36 mouse cellular contexts compared by ENCODE assay signal in the genomic region with DNA sequence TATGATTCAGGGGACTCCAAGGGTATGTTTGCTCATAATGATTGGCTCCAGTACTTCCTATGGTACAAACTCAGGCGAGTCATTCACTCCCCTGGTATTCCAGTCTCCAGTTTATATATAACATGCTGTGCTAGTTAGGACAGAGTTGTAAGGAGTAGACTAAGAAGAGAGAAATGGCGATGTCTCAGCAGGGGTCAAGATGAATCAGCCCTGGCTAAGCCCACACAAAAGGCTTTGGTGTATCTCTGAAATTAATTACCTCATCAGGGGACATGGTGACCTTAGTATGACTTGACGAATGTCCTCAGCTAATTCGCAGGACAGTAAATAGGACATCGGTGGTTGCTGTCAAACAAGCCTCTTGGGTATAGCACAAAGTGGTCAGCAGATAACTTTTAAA. TPM values are rescaled to one million over a fixed set of nuclear protein-coding genes. Genes with fewer than 3 reads are reported as not detected.
"Had no signal": no experiment of that assay in that cellular context is flagged by ENCODE, and none has a peak within 500 bp of the region (broad histone marks: within the 10 kb centered on the region; RNA-seq: fewer than 3 reads in every experiment).

No protein-coding gene starts in this region.

- ATAC-seq: liver, embryonic 12.5 days; liver, postnatal 0 days; lung, postnatal 0 days; midbrain, embryonic 13.5 days; midbrain, embryonic 15.5 days; midbrain, embryonic 16.5 days had no signal

- H3K4me1 ChIP-seq: liver, embryonic 12.5 days; liver, embryonic 13.5 days; liver, embryonic 15.5 days; midbrain, embryonic 13.5 days; midbrain, embryonic 15.5 days; neural tube, embryonic 12.5 days had no signal

- DNase-seq: left cerebral cortex, postnatal 4 days; liver; liver, embryonic 13.5 days; liver, postnatal 0 days; lung, adult 18-20 months; lung, adult 2 months; lung, embryonic 14.5 days; lung, postnatal 10 days; lung, postnatal 14 days; lung, postnatal 36 days; lung, postnatal 4 days; midbrain, embryonic 14.5 days had no signal

- H3K27me3 ChIP-seq: limb, embryonic 15.5 days; lung, embryonic 15.5 days; midbrain, embryonic 12.5 days; midbrain, embryonic 13.5 days; midbrain, embryonic 15.5 days; neural tube, embryonic 12.5 days had no signal

- H3K9ac ChIP-seq: limb, embryonic 12.5 days; limb, embryonic 13.5 days; limb, embryonic 15.5 days; liver, embryonic 12.5 days; liver, embryonic 13.5 days; liver, embryonic 14.5 days; liver, embryonic 15.5 days; liver, postnatal 0 days; lung, embryonic 14.5 days; lung, embryonic 15.5 days; midbrain, embryonic 12.5 days; midbrain, embryonic 13.5 days; midbrain, embryonic 15.5 days; neural tube, embryonic 12.5 days had no signal

- H3K36me3 ChIP-seq: limb, embryonic 10.5 days; limb, embryonic 12.5 days; limb, embryonic 13.5 days; limb, embryonic 15.5 days; liver, embryonic 12.5 days; liver, embryonic 13.5 days; liver, embryonic 15.5 days; lung, embryonic 15.5 days; midbrain, embryonic 10.5 days; midbrain, embryonic 12.5 days; midbrain, embryonic 13.5 days; midbrain, embryonic 15.5 days; neural tube, embryonic 12.5 days had no signal

- H3K4me2 ChIP-seq: limb, embryonic 12.5 days; limb, embryonic 13.5 days; limb, embryonic 15.5 days; liver, embryonic 11.5 days; liver, embryonic 12.5 days; liver, embryonic 13.5 days; liver, embryonic 15.5 days; lung, embryonic 14.5 days; lung, embryonic 15.5 days; midbrain, embryonic 11.5 days; midbrain, embryonic 12.5 days; midbrain, embryonic 13.5 days; midbrain, embryonic 15.5 days; neural tube, embryonic 12.5 days had no signal

- H3K4me3 ChIP-seq: limb, embryonic 10.5 days; limb, embryonic 12.5 days; limb, embryonic 13.5 days; limb, embryonic 15.5 days; liver, embryonic 12.5 days; liver, embryonic 13.5 days; liver, embryonic 15.5 days; lung, embryonic 15.5 days; megakaryocyte, embryonic 14.5 days; midbrain, embryonic 10.5 days; midbrain, embryonic 12.5 days; midbrain, embryonic 13.5 days; midbrain, embryonic 15.5 days; myocyte; neural tube, embryonic 12.5 days had no signal

- H3K9me3 ChIP-seq: limb, embryonic 10.5 days; limb, embryonic 12.5 days; limb, embryonic 13.5 days; limb, embryonic 15.5 days; liver, embryonic 12.5 days; liver, embryonic 13.5 days; liver, embryonic 15.5 days; lung, embryonic 15.5 days; megakaryocyte, embryonic 14.5 days; midbrain, embryonic 10.5 days; midbrain, embryonic 12.5 days; midbrain, embryonic 13.5 days; midbrain, embryonic 15.5 days; neural tube, embryonic 12.5 days had no signal

- H3K27ac ChIP-seq: limb, embryonic 10.5 days; limb, embryonic 12.5 days; limb, embryonic 13.5 days; limb, embryonic 15.5 days; liver, embryonic 12.5 days; liver, embryonic 13.5 days; liver, embryonic 14.5 days; liver, embryonic 15.5 days; lung, embryonic 15.5 days; macrophage; midbrain, embryonic 10.5 days; midbrain, embryonic 12.5 days; midbrain, embryonic 13.5 days; midbrain, embryonic 15.5 days; neural tube, embryonic 12.5 days had no signal

RNA-seq across cellular contexts. Expression of gene Hspb2, which starts 4.6 kb away (rescaled TPM):
- total RNA-seq: megakaryocyte progenitor cell, adult 5-6 weeks; megakaryocyte, adult 5-6 weeks; megakaryocyte-erythroid progenitor cell, adult 5-6 weeks; monocyte, adult 5-6 weeks had no signal
- polyA plus RNA-seq: limb, embryonic 10.5 days; macrophage had no signal

RNA-seq across cellular contexts. Expression of gene Cryab, which starts 5.6 kb away (rescaled TPM):
- total RNA-seq: megakaryocyte-erythroid progenitor cell, adult 5-6 weeks; monocyte, adult 5-6 weeks had no signal

RNA-seq across cellular contexts. Expression of gene 2310030G06Rik, which starts 10.4 kb away (rescaled TPM):
- total RNA-seq: megakaryocyte, adult 5-6 weeks; megakaryocyte-erythroid progenitor cell, adult 5-6 weeks; monocyte, adult 5-6 weeks had no signal
- polyA plus RNA-seq: macrophage had no signal

RNA-seq across cellular contexts. Expression of gene Dixdc1, which starts 17.4 kb away (rescaled TPM):
- total RNA-seq: megakaryocyte, adult 5-6 weeks; megakaryocyte-erythroid progenitor cell, adult 5-6 weeks had no signal
